Comparison of ENCODE assay signal across 22 mouse cellular contexts in the genomic region with DNA sequence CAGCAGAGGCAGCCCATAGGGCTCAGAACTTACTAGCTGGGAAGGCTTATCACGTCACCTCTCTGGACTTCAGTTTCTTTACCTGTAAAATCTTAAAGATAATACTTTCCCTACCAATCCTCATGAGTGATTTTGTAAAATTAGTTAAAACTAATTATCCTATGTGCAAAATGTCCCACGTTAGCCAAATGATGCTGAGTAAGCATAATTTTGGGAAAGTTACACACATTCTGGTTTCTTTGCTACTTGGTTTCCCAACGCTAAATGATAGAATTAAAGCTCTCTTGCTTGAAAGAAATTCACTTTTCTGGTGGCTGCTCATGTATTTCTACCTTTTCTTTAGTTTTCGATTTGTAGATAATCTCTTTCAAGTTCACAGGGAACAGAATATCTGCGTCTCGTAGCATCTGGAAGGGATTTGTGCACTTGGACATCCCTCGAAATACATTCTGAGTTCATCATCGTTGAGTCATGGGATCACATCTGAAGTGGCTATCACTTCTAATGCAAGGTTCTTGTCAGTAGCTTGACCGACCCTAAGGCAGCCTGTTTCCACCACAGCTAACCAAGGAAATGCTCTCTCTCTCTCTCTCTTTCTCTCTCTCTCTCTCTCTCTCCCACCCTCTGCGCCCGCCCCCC.
DNase-seq lines count a peak whose midpoint lies in the region; ATAC-seq lines count a peak whose summit lies in the region.
"Had no signal": no experiment of that assay in that cellular context is flagged by ENCODE, and none has a peak within 500 bp of the region (broad histone marks: within the 10 kb centered on the region; RNA-seq: fewer than 3 reads in every experiment).

No protein-coding gene starts in this region.

- peaks cover 14% of the 10 kb centered on the region; the same call in 1 of the 2 replicates for H3K4me1 ChIP-seq in embryonic facial prominence, embryonic 15.5 days
- no peaks in the 10 kb centered on the region for H3K4me1 ChIP-seq in liver, embryonic 11.5 days (replicated peaks; ENCODE audit: control insufficient read depth, insufficient read depth, low read length)
- H3K4me1 ChIP-seq: hindbrain, embryonic 12.5 days; liver, embryonic 13.5 days; midbrain, embryonic 13.5 days; neural tube, embryonic 12.5 days had no signal

- peak; percentile 33 to 52 for DNase-seq in kidney, postnatal 4 days
- no peak for DNase-seq in kidney, postnatal 14 days
- DNase-seq in NIH3T3 (ENCODE audit: low read depth): peak; percentile 67
- DNase-seq in adrenal gland, postnatal 25 days: no peak
- no peak for DNase-seq in frontal cortex, postnatal 14 days (ENCODE audit: low spot score in 2 of 2)
- DNase-seq in liver, embryonic 11.5 days (ENCODE audit: low spot score): no peak
- DNase-seq: adrenal gland, adult 8-10 months; cerebellum, adult 9-11 months; heart, postnatal 10 days; kidney, postnatal 25 days; liver, embryonic 13.5 days; right cerebral cortex, postnatal 4 days; thymus, postnatal 14 days had no signal

- ATAC-seq in embryonic facial prominence, embryonic 15.5 days (ENCODE audit: insufficient number of reproducible peaks, low FRiP score, low TSS enrichment, low read depth): no peak
- no peak for ATAC-seq in liver, embryonic 11.5 days (replicated peaks; ENCODE audit: low FRiP score)
- ATAC-seq: forebrain, embryonic 15.5 days; midbrain, embryonic 13.5 days had no signal

- WGBS in embryonic facial prominence, embryonic 15.5 days: 60% methylated on average over 11 of the region's 11 CpGs
- WGBS in liver, embryonic 11.5 days: 81% methylated on average over 11 of the region's 11 CpGs

- no peaks in the 10 kb centered on the region for H3K27me3 ChIP-seq in embryonic facial prominence, embryonic 15.5 days
- H3K27me3 ChIP-seq in liver, embryonic 11.5 days (replicated peaks; ENCODE audit: control insufficient read depth, insufficient read depth, low read length): no peaks in the 10 kb centered on the region
- H3K27me3 ChIP-seq: forebrain, embryonic 15.5 days; hindbrain, embryonic 12.5 days; liver, embryonic 13.5 days; neural tube, embryonic 12.5 days had no signal

- H3K9ac ChIP-seq in embryonic facial prominence, embryonic 15.5 days: no peak overlapping the region
- H3K9ac ChIP-seq in liver, embryonic 11.5 days (ENCODE audit: low read depth, low read length): no peak overlapping the region
- H3K9ac ChIP-seq: forebrain, embryonic 15.5 days; hindbrain, embryonic 12.5 days; limb, embryonic 12.5 days; liver, embryonic 13.5 days; midbrain, embryonic 13.5 days; neural tube, embryonic 12.5 days had no signal

- no peak overlapping the region for H3K4me2 ChIP-seq in embryonic facial prominence, embryonic 15.5 days (replicated peaks)
- H3K4me2 ChIP-seq in liver, embryonic 11.5 days: no peak overlapping the region
- H3K4me2 ChIP-seq: forebrain, embryonic 15.5 days; heart, embryonic 11.5 days; hindbrain, embryonic 12.5 days; limb, embryonic 12.5 days; liver, embryonic 13.5 days; midbrain, embryonic 13.5 days; neural tube, embryonic 12.5 days had no signal

- no peak overlapping the region for H3K4me3 ChIP-seq in embryonic facial prominence, embryonic 15.5 days (replicated peaks)
- H3K4me3 ChIP-seq in liver, embryonic 11.5 days (ENCODE audit: low read depth, low read length): no peak overlapping the region
- H3K4me3 ChIP-seq: erythroblast, embryonic 14.5 days; forebrain, embryonic 15.5 days; hindbrain, embryonic 12.5 days; limb, embryonic 12.5 days; liver, embryonic 13.5 days; midbrain, embryonic 13.5 days; neural tube, embryonic 12.5 days had no signal

- H3K9me3 ChIP-seq in embryonic facial prominence, embryonic 15.5 days (replicated peaks): no peaks in the 10 kb centered on the region
- H3K9me3 ChIP-seq in liver, embryonic 11.5 days (ENCODE audit: control insufficient read depth, low read length): no peaks in the 10 kb centered on the region
- H3K9me3 ChIP-seq: forebrain, embryonic 15.5 days; G1E; hindbrain, embryonic 12.5 days; limb, embryonic 12.5 days; liver, embryonic 13.5 days; midbrain, embryonic 13.5 days; neural tube, embryonic 12.5 days had no signal

- no peaks in the 10 kb centered on the region for H3K36me3 ChIP-seq in embryonic facial prominence, embryonic 15.5 days
- no peaks in the 10 kb centered on the region for H3K36me3 ChIP-seq in liver, embryonic 11.5 days (ENCODE audit: control insufficient read depth, insufficient read depth, low read length)
- H3K36me3 ChIP-seq: forebrain, embryonic 15.5 days; G1E; hindbrain, embryonic 12.5 days; limb, embryonic 12.5 days; liver, embryonic 13.5 days; midbrain, embryonic 13.5 days; neural tube, embryonic 12.5 days had no signal

- peak overlapping the region; percentile 8; the same call in 1 of the 2 replicates for H3K27ac ChIP-seq in embryonic facial prominence, embryonic 15.5 days (replicated peaks)
- H3K27ac ChIP-seq in liver, embryonic 11.5 days (ENCODE audit: low read depth, low read length): no peak overlapping the region
- H3K27ac ChIP-seq: forebrain, embryonic 15.5 days; hindbrain, embryonic 12.5 days; limb, embryonic 12.5 days; liver, embryonic 13.5 days; midbrain, embryonic 13.5 days; neural tube, embryonic 12.5 days had no signal

Comparison
In these comparisons a context has a peak if more than half of its experiments do, and no peak if none do; other contexts are left out.
1. DNase-seq: peak in kidney, postnatal 4 days (2 of 2) and NIH3T3 (single experiment); none in kidney, postnatal 14 days (single experiment), adrenal gland, postnatal 25 days (single experiment), frontal cortex, postnatal 14 days (0 of 2) and liver, embryonic 11.5 days (single experiment).